Mouse (Mus musculus) gastrocnemius, postnatal 36 days (tissue): ENCODE data around the gene Gjb5. TPM values are rescaled to one million over a fixed set of nuclear protein-coding genes. Genes with fewer than 3 reads are reported as not detected.

Experiments
- DNase-seq, 2 experiments: peaks; one replicate each; pipeline ENCODE4 v3.0.0; 2022
- intact Hi-C: fragments of 180-260 bp; cut with DNase I; formaldehyde crosslinking; loops from one replicate; pipeline ENCODE4 v1.15.1; 2025
- total RNA-seq, 2 experiments: library from RNA; stranded (reverse); gene quantifications; 2 replicates each; pipeline ENCODE4 v1.2.3; 2021

Gjb5 gene
- total RNA-seq, 2 experiments from 2014 or later: 0.25 TPM; not detected in 1

DNA sequence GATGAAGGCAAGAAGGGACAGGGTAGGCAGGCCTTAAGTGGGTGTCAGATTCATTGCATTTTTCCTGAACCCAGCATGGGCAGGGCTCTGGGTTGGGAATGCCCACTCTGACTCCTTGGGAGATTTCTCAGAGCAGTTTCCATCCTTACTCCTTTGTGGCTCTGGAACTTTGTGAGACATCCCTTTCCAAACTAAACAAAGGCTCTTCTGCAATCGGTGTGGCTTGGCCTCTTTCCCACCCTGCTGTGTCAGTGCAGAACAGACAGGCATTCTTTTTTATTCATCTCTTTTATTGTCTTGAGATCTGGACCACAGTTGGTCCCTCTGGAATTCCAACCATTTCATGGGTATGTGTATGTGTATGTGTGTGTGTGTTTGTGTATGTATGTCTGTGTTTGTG lies 5.4 kb downstream of the Gjb5 start:
- DNase-seq: no peak
- intact Hi-C loops: no loop called here

DNA sequence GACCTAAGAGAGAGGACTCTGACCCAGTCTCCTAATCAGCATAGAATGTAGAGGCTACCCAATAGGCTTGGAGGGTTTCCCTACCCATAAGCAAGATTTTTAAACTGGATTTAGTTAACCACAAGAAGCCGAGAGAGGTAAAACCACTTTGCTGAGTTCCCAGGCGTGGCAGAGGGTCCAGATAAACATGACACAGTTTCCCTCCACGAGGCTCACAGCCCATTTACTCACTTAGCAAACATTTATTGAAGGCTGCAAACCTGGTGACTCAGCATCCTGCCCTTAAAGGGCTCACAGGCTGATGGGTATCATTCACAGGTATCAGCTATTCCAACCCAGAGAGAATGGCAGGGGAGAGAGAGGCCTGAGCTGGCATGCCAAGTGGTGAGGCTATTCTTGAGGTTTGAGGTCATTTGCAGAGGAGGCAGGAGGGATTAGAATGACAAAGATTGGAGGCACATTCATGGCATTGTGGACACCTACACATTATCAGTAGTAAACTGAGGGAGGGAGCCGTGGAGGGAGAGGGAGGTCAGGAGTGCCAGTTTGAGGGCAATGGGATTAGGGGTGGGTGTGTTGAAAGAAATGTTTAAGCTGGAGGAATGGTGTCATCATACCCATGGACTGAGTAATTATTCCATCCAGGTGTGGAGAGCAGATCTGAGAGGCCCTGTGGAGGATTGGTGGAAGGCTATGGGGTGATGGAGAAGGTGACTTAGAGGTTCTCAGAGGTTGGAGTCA lies 8.3 kb downstream of the Gjb5 start:
- DNase-seq: no peak
- intact Hi-C loops: no loop called here

DNA sequence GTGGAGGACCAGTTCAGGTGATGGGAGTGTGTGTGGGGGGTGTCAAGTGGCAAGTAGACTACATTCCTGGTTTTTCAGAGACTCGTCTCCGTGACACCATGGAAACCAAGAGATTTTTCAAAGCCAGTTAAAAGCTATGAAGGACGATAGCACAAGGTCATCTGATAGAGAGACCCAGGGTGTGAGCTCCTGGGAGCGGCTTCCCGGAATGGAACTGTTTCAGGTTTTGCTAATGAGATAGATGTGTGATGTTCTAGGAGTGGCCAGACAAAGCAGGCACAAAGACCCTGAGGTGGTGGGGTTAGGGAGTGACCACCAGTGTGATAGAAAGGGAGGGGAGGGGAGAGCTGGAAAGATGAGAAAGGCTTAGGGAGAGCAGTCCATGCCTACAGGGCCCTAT lies 13.0 kb downstream of the Gjb5 start:
- no peak for DNase-seq
- intact Hi-C loops: no loop called here

DNA sequence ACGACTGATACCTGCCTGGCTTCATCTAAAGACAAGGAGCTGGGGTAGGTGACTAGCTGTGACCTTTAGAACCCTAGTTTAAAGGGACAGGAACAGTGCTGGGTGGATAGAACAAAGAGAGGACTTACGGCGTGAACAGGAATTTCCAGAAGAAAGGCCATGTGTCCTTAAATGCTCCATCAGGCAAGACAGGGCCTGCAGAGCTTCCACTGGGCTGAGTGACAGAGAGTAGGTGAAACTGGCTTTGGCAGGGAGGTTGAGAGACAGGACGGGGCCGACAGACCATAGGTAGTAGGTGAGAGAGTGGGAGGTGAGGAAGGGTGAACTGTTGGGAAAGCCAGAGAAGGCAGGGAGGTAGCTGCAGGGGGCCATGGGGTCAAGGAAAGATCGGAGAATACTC lies 16.6 kb downstream of the Gjb5 start:
- intact Hi-C loops: no loop called here
- DNase-seq: no peak

DNA sequence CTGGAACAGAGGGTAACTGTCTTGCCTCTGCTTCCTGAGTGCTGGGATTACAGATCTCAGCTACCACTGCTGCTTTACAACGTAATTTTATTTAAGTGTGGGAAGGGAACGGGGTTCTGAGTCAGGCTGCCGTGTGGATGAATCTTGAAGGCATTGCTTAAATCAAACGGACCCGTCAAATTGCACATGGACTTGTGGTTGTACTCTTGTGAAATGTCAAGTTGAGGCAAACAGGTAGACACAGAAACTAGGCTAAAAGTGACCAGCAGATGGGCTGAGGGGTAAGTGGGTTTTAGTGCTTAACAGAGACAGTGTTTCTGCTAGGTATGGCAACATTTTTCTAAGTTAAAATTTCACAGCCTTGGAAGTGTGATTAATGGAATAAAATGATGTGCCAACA lies 20.3 kb downstream of the Gjb5 start:
- intact Hi-C loops: no loop called here
- DNase-seq: no peak

DNA sequence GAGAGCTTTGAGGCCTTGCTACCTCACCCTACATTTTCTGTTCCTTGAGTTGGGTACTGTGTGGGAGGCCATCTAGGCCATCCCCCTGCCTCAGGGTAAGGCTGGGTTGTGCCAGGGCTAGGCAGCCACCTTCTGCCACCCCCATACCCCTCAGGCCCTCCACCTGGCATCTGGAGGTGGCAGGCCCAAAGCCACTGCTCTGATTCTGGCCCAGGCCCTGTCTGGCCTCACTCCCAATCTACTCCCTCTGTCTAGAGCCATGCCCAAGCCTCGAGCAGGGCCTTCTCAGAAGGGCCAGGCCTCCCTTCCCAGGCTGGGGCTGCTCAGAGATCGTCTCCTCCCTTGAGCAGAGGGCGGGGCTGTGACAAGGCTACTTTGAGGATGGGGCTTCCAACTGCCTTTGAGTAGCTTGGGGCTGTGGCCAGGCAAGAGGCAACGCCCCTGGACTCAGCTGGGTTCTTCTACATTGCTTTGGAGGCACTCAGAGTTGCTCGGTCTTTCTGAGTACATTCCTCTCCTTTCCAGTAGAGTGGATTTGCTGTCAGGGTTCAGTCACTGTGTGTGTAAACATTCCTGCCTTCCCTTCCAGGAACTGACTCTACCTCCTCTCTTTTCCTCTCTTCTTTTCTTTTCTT lies 23.0 kb downstream of the Gjb5 start:
- intact Hi-C loops: no loop called here
- DNase-seq: no peak

DNA sequence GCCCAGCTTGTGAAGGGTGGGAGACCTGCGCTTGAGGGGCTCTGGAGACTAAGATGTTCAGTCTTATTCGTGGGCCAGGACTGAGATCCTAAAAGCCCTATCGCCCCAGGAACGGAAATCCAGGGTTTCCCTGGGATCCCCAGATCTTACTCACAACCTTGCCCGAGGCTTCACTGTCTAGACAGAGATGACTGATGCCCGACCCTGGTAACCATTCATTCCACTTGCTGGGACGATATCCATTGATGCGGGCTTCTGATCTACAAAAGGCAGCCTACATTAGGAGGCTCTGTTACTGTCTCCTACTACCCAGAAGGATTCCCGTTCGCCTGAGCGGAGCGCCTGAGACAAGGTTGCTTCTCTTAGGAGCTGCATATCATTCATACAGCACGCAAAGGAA lies 26.8 kb downstream of the Gjb5 start:
- DNase-seq: no peak
- intact Hi-C loops: no loop called here

DNA sequence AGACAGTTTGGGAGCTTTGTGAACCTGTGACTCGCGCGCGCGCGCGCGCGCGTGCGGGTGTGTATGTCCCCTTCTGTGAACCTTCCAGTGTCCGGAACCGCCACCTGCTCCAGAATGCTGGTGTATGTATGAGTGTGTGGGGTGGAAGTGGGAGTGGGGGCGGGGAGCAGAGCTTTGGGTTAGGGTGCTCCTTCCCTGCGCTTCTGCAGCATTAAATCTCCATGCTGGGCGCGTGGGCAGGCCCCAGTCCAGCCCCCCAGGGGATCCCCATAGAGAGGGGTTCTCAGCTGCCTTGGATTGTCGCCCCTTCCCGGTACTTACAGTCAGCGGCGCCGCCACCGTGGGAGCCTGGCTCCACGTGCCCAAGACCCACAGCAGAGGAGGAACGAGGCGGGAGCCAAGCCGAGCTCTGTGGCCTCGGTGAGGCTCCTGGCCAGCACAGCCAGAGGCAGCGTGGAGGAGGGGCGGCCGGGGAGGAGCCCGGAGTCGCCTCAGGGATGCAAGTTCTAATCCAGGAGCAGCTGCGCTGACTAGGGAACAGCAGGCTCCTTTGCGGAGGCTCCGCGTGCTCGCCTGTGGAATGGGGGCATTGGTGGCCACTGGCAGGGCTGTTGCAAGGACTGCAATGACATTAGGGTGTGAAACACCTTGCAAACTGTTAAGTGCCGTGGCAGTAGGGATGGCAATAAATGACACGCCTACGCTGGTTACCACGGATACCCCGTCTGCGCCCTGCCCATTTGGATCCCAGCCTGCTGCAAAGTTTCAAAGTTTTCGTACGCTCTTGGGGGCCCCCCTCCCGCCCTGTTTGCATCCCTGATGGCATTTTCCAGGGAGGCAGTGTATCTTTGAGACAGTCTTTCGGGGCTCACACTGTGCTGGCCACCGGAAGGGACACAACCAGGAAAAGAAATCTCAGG lies 27.5 kb downstream of the Gjb5 start, which contains the start of gene Gjb3:
TSS of gene Gjb3 (minus strand) at position 664 of the 920 bp plus-strand sequence.
- DNase-seq: no peak
- intact Hi-C loops: no loop called here

DNA sequence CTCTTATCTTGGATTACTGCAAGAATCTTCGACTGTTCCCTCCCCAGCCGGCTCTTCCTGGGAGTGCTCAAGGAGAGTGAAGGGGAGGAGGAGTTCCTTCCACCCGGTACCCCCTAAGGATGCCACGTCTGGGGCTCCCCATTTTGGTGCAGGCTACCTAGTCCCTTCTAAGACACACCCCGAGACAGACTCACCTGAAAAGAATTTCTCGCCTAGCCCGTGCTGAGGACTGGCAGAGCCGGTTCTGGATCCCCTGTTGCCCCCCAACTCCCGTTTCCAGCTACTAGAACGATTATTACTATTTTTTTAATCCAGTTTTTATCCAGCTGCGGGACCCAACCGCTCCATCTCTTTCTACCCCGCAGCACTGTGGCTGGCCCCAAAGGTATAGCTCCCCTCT lies 28.2 kb downstream of the Gjb5 start:
- intact Hi-C loops: no loop called here
- no peak for DNase-seq

DNA sequence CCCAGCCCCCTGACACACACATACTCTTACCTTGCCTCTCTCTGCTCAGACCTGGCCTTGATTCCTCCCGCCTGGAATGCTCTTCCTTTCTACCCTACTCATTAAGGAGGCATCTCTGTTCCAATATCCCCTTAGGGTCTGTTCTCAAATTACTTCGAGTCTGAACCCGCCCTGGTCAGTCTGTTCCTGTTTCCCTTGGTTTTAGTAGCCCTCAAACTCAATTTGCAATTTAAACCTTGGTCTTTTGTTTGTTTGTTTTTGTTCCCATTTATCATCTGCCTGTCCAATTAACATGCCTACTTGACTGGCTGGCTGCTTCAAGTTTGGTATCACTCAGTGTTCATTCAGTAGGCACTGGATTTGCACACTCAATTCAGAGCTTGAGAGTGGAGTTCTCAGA lies 28.9 kb downstream of the Gjb5 start:
- intact Hi-C loops: no loop called here
- no peak for DNase-seq

DNA sequence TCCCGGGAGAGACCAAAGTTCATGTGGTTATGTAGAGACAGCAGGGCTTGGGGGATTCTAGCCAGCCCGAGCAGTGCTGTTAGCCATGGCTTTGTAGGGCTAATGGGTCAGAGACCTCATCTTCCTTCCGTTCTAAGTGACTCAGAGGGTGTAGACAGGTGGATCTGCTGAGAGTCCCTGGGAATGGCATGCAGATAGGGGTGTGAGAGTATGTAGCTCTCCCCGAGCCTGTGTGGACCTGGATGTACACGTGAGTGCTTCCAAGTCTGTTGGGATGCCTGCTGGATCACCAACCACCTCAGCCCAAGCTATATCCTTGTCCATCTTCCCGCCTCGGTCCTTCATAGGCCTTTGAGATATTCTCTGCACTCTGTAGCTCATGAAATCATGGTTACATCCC lies 29.6 kb downstream of the Gjb5 start:
- DNase-seq: no peak
- intact Hi-C loops: no loop called here

DNA sequence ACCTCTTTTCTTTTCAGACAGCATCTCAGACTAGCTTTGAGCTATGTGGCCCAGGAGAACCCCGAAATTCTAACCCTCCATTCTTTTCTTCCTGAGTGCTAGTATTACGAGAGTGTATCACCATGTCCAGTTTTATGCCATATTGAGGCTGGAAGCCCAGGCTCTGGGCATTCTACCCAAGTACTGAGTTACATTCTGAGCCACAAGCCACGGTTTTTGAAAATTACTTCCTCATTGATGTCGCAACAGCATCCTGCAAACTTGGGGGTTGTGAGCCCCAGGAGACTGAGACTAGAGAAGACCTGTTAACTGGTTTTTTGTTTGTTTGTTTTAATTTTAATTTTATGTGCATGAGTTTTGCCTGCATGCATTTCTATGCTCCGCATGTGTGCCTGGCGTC lies 30.2 kb downstream of the Gjb5 start:
- intact Hi-C loops: no loop called here
- DNase-seq: no peak

DNA sequence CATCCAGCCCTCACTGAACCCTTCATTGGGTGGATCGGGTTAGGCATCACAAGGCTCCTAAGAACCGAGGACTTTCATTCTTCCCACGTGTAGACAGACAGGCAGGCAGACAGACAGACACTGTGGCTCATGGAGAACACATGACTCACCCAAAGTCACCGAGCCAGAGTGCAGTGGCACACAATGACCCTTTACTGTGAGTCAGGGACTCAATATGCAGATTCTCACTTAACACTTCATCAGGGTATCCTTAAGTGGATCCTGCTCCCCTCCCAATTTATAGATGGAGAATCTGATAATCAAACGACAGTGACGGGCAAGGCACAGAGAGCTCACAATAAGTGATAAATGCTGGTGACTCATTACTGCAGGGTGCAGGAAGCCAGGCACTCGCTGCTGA lies 30.7 kb downstream of the Gjb5 start:
- intact Hi-C loops: no loop called here
- DNase-seq: no peak

DNA sequence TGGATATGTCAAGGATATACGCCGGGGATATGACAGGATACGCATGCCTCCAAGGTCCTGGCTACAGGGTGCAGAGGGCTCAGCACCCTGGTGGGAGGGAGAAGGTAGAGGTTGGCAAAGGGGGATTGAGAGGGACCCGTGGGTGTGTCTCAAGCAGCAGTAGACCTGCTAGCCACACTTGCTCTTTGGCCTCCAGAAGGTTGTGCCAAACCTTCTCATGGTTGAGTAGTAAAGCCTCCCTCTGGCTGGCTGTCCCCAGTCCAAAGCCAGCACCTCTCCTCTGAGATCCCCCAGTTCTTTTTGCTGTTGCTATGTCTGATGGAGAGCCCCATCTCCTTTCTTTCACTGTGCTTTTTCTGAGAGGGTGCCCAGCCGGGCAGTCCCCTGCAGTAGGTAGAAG lies 32.7 kb downstream of the Gjb5 start:
- no peak for DNase-seq
- intact Hi-C loops: no loop called here

DNA sequence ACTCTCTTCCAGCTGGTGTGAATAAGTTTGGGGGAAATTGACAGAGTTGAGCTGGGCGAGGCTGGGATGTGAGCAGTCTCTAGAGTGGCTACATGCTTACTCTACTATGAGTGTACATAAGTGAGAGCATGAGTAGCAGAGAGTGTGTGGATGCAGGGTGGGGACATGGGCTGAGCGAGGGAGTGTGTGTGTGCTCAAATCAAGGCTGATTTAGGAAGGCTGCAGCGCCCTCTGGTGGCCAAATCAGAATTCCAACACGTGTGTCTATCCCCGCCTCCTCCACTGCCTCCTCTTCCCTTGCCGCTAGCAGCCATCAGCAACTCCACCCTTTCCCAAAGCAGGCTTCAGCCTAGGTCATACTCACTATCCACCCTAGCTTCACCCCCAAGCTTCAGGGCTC lies 33.2 kb downstream of the Gjb5 start:
- intact Hi-C loops: no loop called here

DNA sequence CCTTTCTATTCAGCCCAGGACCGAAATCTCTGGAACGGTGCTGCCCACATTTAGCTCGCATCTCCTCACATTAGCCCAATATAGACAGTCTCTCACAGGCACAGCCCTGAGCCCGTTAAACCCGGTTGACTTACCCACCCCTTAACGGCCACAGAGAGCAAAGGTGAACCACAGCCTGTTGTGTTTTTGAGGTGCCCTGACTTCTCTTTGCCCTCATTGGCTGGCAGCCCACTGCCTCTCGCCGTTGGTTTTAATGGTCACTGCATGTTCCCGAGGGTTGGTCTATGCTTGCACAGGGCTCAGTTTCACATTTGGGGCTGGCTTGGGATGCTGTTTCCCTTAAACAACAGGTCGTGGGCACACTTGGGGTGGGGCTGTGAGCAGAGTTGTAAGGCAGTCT lies 33.7 kb downstream of the Gjb5 start:
- intact Hi-C loops: no loop called here
- DNase-seq: no peak

More for the DNA sequence above, 33.2 kb downstream of the Gjb5 start:
- DNase-seq: peak; percentile 54 to 60

DNA sequence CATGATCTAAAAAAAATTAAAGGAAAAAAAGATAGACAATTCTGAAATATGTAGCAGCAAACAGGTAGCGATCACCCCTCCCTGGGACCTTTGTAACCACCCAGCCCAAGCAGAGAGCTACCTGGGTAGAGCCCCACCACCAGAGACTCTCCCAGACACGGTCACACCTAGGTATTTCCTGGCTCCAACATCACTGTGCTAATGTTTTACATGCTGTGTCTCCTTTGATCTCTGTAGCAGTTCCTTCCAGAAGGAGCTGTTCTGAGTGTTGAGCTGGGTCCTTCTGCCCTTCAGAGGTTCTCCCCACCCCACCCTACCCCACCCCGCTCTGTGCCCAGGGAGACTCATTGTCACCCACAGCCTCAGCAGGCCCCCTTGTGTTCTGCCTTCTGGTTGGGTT lies 34.3 kb downstream of the Gjb5 start:
- intact Hi-C loops: no loop called here
- DNase-seq: no peak

DNA sequence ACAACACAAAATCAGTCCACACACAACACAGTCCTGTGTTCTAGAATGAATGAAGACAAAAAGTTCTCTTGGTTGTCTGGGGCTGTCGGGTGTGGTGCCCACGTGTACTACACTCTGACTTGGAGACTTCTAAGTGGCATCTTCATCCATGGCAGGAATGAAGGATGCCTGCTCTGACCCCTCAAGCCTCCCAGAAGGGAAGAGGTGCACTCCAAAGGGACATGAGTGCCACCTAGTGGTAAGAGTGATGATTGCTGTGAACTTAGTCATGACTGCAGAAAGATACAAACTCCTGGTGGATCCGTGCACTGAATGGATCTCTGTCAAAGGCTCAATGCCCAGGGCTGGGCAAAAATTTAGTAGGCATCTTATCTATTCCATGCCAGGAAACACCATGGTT lies 38.4 kb downstream of the Gjb5 start:
- peak in 1 of 2 experiments; percentile 40 for DNase-seq
- intact Hi-C loops: loop anchor here (1.0 to 2.0 kb wide), 2 partner anchors 69 to 84 kb away; no protein-coding TSS in a partner anchor

DNA sequence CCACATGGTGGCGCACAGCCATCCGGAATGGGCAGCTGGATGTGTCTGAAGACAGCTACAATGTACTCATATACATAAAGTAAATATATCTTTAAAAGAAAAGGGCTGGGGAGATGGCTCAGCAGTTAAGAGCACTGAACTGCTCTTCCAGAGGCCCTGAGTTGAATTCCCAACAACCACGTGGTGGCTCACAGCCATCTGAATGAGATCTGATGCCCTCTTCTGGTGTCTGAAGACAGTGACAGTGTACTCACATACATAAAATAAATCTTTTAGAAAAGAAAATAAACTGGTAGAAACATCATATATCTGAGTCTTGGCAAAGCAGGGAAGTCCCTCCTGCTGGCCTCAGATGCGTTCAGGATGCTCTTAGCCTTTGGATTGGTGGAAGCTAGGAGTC lies 40.8 kb downstream of the Gjb5 start:
- no peak for DNase-seq
- intact Hi-C loops: no loop called here

DNA sequence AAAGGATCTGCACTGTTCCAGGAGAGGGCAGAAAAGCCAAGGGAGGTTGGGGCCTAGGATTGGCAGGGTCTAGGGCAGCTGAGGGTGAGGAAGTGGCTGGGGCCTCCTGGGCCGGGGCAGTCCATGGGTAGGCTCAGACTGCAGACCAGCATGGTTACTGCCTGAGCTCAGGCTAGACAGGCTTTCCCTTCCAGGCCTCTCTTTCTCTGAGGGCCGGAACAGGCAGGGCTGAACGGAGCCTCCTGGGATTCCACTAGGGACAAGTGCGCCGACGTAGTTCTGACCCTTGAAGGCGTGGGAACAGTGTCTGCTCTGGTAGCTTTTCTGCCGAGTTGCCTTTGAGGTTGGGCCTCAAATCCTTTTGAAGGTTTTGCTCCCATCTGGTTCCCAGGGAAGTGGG lies 42.2 kb downstream of the Gjb5 start:
- intact Hi-C loops: no loop called here
- DNase-seq: peak in 1 of 2 experiments; percentile 15

DNA sequence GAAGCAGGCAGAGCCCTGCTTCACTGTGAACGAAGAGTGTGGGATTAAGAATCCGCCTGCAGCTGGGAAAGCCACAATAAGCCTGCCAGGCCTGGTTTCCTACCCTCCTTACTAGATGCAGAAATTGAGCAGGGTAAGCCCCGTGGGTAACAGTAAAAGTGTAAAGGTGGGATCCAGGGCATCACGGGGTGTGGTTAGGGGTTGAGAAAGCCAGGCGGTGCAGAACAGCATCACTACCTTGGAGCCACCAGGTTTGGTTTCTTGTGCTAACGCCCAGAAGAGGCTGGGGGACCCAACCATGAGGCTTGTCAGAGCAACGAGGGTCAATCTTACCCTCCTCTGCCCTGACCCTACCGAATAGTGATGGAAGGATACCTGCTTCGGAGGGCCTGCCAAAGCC lies 43.4 kb downstream of the Gjb5 start:
- intact Hi-C loops: no loop called here

More for the DNA sequence above, 43.4 kb downstream of the Gjb5 start:
- no peak for DNase-seq
